Mouse (Mus musculus) stomach, postnatal 0 days (tissue): ENCODE results near the gene Gabrg3.

ENCODE experiments used
- CTCF ChIP-seq: IDR thresholded peaks from 2 replicates; pipeline ENCODE4 v1.5.1; 2016; ENCODE audit warnings: antibody characterized with exemption, low read depth, mild to moderate bottlenecking, moderate library complexity
- EP300 ChIP-seq: optimal IDR thresholded peaks from 2 replicates; pipeline ENCODE3; 2016; ENCODE audit warnings: antibody characterized with exemption

DNA sequence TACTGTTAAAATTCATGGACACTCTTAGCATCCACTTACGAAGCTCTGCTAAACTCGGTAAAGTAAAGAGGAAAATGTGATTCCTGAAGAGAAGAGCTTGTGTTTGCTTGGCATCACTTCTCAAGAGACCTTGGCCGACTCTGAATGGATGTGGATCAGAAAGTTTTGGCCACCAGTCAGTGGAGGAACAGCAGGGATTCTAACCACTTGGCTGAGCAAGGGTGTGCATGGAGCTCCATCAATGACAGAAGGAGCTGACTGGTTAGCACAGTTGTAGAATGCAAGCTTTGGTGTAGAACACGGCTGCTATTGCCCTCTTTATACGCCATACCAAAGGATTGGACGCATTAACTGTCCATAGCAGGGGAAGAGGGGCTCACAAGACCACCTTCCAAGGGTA, 93.4 kb downstream of the Gabrg3 start:
- no peak for TF ChIP-seq CTCF
- TF ChIP-seq EP300 = no peak
